Mouse (Mus musculus): ENCODE measurements at regions not wholly inside any gene's neighbourhood (a gene's known extent, or its start where the extent isn't known, plus 50 kb on each side); places are given as distances from the start of the nearest gene placed in this dataset.
"Not testable (repeated sequence)": the region's sequence is repeated elsewhere in the genome, so short reads cannot be mapped to it uniquely, and the experiment has no call there.

DNA sequence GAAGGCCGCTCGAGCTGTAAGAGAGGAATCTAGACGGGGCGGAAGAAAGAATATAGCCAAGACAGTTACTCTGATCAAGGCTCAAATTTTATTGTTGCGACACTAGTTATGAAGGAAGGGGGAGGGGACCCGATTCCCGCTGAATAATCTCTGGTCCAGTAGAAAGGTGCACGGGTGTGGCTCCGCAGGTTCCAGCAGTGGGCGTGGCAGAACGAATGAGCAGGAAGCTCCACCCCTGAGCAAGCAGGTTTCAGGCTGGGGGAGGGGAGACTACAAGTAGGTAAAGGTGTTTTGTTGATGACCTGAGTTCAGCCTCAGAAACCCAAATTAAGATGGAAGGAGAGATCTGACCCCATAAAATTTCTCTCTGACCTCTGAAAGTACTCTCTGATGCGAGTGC, 150.7 kb upstream of the Pkdcc start:
- H3K4me1 ChIP-seq: peaks cover 19% of the 10 kb centered on the region
- H3K4me3 ChIP-seq; H3K27me3 ChIP-seq (ENCODE audit: insufficient read depth, poor library complexity, severe bottlenecking); H3K27ac ChIP-seq; H3K36me3 ChIP-seq; DNase-seq (ENCODE audit: low spot score); H3K9me3 ChIP-seq: not testable (repeated sequence)
- WGBS: 22% methylated on average over 12 of the region's 12 CpGs

DNA sequence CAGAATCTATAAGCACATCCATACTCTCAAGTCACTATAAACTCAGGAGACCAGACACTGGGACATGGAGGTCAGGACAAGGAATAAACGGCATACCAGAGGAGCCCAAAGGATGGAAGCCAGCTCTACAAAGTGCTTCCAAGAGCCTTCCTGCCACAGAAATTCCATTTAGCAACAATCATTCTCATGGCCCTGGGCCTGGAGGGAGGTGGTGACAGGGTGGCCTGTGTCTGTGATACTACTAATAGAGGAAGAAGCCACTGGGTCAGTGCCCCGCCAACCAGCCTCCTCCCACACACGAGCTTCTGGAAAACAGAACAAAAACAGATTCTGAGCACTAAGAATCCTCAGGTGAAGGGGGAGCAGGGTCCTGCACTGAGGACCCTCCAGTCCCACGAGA, 145.8 kb upstream of the Pkdcc start:
- Histone ChIP-seq H3K36me3 (no peaks in the 10 kb centered on the region), H3K27me3 (ENCODE audit: insufficient read depth, poor library complexity, severe bottlenecking) (0 out of 2 replicates have a peak, but pooled peaks cover 4% of the 10 kb centered on the region), H3K9me3 (no peaks in the 10 kb centered on the region), H3K4me3 (0 out of 2 replicates have a peak overlapping the region, but pooled peaks have one; percentile 1), H3K27ac (peak overlapping the region; percentile 19), H3K4me1 (peaks cover 45% of the 10 kb centered on the region)
- DNase-seq (ENCODE audit: low spot score): peak; percentile 83
- WGBS: 32% methylated on average over 4 of the region's 4 CpGs

DNA sequence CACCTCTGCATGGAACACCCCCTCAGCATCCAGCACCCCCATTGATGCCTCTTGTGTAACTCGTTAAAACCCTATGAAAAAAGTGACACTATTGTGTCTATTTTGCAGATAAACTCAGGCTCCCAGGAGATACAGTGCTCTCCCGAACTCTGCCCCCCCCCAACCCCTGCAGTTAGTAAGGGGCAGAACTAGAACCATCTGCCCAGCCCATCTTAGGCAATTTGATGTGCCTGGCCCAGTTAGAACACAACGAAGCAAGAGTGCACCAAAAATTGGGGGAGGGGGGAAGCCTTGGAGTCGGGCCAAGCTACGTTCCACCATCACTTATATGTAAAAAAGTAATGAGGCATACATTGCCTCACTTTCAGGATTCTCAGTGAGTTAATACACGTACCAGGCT, 143.3 kb upstream of the Pkdcc start:
- 55% methylated on average over 6 of the region's 6 CpGs for WGBS
- Histone ChIP-seq H3K4me1 (peaks cover 40% of the 10 kb centered on the region), H3K27ac (no peak overlapping the region; the same call in 1 of the 2 replicates)

DNA sequence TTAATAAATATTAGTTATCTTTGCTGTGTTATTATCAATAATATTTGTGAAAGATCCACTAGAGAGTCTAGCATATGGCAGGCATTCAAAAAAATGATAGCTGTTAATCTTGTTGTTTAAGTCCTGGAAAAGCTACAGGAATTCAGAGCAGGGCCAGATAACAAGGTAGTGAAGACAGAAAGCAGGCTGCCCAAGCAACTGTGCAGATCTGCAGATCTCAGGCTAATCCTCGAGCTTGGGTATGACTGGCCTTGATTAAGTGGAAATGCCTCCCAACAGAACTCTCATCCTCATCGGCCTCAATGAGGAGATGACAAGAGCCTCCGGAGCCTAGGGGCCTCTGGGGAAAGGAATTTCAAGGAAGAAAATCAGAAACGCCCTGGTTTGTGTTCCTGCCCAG, 142.9 kb upstream of the Pkdcc start:
- H3K27ac ChIP-seq: peak overlapping the region; percentile 65; the same call in 1 of the 2 replicates
- no peak for DNase-seq (ENCODE audit: low spot score)
- WGBS: 4% methylated on average over 4 of the region's 4 CpGs
- H3K9me3 ChIP-seq: no peaks in the 10 kb centered on the region
- H3K4me3 ChIP-seq: no peak overlapping the region
- no peaks in the 10 kb centered on the region for H3K36me3 ChIP-seq
- H3K4me1 ChIP-seq: peaks cover 45% of the 10 kb centered on the region
- H3K27me3 ChIP-seq (ENCODE audit: insufficient read depth, poor library complexity, severe bottlenecking): no peaks in the 10 kb centered on the region

More for the DNA sequence above, 143.3 kb upstream of the Pkdcc start:
- no peak for DNase-seq (ENCODE audit: low spot score)
- Histone ChIP-seq H3K9me3 (no peaks in the 10 kb centered on the region), H3K27me3 (ENCODE audit: insufficient read depth, poor library complexity, severe bottlenecking) (no peaks in the 10 kb centered on the region), H3K36me3 (no peaks in the 10 kb centered on the region), H3K4me3 (no peak overlapping the region)

DNA sequence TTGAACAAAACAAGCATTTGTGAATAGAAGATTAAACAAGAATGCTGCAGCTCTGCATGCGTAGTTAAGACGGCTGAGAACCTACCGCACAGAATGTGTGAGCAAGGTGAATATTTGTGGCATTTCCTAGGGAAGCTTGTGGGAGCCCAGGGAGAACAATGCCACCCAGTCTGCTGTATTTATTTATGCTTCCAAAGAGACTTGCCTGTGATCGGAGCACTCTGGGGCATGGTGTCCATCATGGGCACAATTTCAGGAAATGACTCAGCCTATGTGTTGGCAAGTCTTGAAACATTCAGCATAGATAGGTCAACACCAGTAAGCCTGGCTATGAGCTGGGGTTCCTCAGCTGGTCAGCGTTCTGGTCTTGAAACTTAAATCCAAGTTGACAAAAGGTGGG, 140.2 kb upstream of the Pkdcc start:
- H3K27me3 ChIP-seq (ENCODE audit: insufficient read depth, poor library complexity, severe bottlenecking): no peaks in the 10 kb centered on the region
- peaks cover 52% of the 10 kb centered on the region for H3K4me1 ChIP-seq
- H3K4me3 ChIP-seq: no peak overlapping the region
- no peak for DNase-seq (ENCODE audit: low spot score)
- H3K9me3 ChIP-seq: no peaks in the 10 kb centered on the region
- no peaks in the 10 kb centered on the region for H3K36me3 ChIP-seq
- no peak overlapping the region for H3K27ac ChIP-seq
- 54% methylated on average over 5 of the region's 5 CpGs for WGBS

DNA sequence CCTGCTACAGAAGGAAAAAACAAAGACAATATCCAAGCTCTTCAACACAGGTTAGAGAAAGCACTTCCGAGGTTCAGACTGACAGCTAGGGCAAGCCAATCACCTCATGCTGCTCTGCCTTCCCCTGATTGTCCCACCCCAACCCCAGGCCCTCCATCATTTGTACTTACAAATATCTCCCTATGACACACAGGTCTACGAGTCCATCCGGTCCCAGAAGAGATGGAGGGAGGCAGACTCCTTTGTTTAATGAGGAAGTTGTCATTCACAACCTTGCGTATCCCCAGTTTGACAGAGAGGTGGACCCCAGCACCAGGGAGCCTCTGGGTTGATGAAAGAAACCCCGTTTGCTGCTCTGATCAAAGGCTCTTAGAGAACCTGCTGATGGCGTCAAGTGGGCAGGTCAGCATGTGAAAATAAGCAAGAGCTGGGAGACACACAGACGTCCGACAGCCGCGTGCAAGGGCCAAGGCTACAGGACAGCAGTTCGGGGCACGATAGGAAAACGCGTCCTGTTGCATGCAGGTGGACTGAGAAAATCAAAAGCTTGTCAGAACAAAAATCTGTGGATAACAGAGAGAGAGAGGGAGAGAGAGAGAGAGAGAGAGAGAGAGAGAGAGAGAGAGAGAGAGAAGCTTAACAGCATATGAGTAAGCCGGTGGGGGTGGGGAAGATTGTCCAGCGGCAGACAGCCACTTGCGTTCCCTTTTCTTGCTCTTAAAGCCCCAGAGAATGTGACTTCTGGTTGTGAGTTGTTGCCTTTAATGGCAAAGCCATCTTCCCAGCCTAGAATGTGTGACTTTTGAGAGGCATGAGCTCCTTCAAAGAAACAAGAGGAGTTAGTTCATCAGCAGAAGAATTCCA, 137.1 kb upstream of the Pkdcc start:
- no peak for DNase-seq (ENCODE audit: low spot score)
- no peaks in the 10 kb centered on the region for H3K9me3 ChIP-seq
- peaks cover 37% of the 10 kb centered on the region for H3K4me1 ChIP-seq
- no peaks in the 10 kb centered on the region for H3K27me3 ChIP-seq (ENCODE audit: insufficient read depth, poor library complexity, severe bottlenecking)
- H3K36me3 ChIP-seq: 0 out of 2 replicates have a peak, but pooled peaks cover 3% of the 10 kb centered on the region
- peak overlapping the region; percentile 67 for H3K27ac ChIP-seq
- peak overlapping the region; percentile 31 for H3K4me3 ChIP-seq
- WGBS: 17% methylated on average over 17 of the region's 17 CpGs

DNA sequence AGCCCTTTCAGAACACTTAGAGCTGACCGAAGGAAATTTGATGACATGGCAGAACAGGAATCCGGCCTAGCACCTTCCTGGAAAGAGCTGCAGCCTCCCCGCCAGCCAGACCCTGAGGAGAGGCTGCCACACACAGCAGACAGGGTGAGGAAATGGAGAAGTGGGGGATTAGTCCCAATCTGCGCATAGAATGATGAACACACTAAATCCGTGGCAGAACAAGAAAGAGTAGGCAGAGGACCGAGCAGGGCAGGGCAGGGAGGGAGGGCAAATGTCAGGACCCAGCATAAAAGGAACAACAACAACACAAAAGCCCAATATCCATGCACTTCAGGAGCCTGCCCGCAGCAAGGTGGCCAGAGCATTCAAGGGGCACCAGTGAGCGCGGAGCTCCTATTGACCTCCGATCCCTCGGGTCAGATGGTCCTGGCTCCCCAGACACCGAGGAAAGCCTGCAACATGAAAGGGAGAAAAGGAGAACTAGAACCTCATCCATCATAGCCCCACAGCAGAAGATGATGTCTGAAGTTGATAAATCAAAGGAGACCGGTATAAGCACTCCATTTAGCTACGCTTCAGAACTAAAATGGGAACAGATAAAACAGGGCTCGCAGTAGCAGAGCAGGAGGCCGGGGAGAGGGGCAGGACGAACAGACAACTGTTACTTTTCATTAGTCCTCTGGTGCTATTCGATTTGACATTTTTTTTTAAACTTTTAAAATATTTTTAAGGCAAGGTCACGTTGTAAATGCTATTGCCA, 136.3 kb upstream of the Pkdcc start:
- H3K27me3 ChIP-seq (ENCODE audit: insufficient read depth, poor library complexity, severe bottlenecking): no peaks in the 10 kb centered on the region
- H3K4me1 ChIP-seq: peaks cover 41% of the 10 kb centered on the region
- H3K27ac ChIP-seq: peak overlapping the region; percentile 67
- DNase-seq (ENCODE audit: low spot score): no peak
- H3K9me3 ChIP-seq: no peaks in the 10 kb centered on the region
- peak overlapping the region; percentile 31 for H3K4me3 ChIP-seq
- 21% methylated on average over 19 of the region's 19 CpGs for WGBS
- 0 out of 2 replicates have a peak, but pooled peaks cover 3% of the 10 kb centered on the region for H3K36me3 ChIP-seq

DNA sequence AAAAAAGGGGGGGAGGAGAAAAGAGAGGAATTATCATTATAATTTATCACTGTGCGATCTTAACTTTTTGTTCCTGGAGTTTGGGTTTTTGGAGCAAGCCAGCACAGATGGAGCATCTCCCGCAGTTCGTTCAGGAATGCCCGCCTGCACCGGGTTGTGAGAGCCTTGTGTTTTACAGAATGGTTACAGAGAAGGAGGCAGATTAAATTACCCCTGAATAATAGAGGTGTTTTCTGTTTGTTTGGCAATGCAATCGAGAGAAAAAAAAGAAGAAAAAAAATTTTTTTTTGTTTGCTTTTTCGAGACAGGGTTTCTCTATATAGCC, 135.8 kb upstream of the Pkdcc start:
- H3K36me3 ChIP-seq: 0 out of 2 replicates have a peak, but pooled peaks cover 3% of the 10 kb centered on the region
- H3K4me1 ChIP-seq: peaks cover 47% of the 10 kb centered on the region
- H3K27ac ChIP-seq: peak overlapping the region; percentile 67
- no peak for DNase-seq (ENCODE audit: low spot score)
- H3K4me3 ChIP-seq: no peak overlapping the region
- WGBS: 67% methylated on average over 7 of the region's 7 CpGs
- H3K27me3 ChIP-seq (ENCODE audit: insufficient read depth, poor library complexity, severe bottlenecking): no peaks in the 10 kb centered on the region
- no peaks in the 10 kb centered on the region for H3K9me3 ChIP-seq

DNA sequence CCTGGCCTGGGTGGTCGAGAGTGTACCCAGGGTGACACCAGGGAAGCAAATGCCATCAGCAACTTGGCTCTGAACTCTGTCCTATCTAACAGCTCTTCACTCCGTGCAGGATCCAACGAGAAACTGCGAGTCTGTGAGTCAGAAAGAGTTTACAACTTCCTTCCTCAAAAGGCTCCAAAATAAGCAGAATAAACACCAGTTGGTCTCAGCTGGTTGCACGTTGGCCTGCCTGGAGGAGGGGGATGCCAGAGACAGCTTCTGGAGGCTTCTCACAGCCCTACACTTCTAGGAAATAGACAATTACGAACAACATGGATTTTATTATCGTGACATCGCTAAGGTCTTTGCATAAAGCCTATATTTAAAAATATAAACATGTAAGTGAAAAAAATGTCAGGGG, 133.4 kb upstream of the Pkdcc start:
- Histone ChIP-seq H3K9me3 (no peaks in the 10 kb centered on the region), H3K27me3 (ENCODE audit: insufficient read depth, poor library complexity, severe bottlenecking) (no peaks in the 10 kb centered on the region), H3K4me1 (peaks cover 44% of the 10 kb centered on the region), H3K36me3 (0 out of 2 replicates have a peak, but pooled peaks cover 3% of the 10 kb centered on the region), H3K4me3 (no peak overlapping the region), H3K27ac (0 out of 2 replicates have a peak overlapping the region, but pooled peaks have one; percentile 10)
- 57% methylated on average over 8 of the region's 8 CpGs for WGBS
- no peak for DNase-seq (ENCODE audit: low spot score)

DNA sequence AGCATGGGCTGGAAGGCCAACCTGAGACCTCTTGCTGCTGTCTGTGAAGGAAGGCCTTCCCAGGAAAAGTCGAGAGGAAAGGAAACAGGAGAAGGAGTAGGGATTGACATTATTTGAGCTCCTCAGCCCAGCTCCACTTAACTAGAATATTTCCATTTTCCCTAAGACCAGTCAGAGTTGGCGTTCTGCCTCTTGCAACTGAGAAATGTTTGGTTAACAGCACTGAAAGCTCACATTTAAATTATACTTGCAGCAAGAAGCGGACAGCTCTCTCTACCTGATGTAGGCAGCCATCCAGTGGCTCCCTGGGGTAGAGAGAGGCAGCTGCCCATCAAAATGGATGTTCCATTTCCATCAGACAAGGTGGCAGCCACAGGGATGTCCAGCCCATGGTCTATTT, 131.6 kb upstream of the Pkdcc start:
- Histone ChIP-seq H3K27ac (peak overlapping the region; percentile 65), H3K36me3 (0 out of 2 replicates have a peak, but pooled peaks cover 3% of the 10 kb centered on the region), H3K27me3 (ENCODE audit: insufficient read depth, poor library complexity, severe bottlenecking) (no peaks in the 10 kb centered on the region), H3K9me3 (no peaks in the 10 kb centered on the region), H3K4me3 (no peak overlapping the region), H3K4me1 (peaks cover 26% of the 10 kb centered on the region)
- WGBS: 67% methylated on average over 3 of the region's 3 CpGs
- no peak for DNase-seq (ENCODE audit: low spot score)

DNA sequence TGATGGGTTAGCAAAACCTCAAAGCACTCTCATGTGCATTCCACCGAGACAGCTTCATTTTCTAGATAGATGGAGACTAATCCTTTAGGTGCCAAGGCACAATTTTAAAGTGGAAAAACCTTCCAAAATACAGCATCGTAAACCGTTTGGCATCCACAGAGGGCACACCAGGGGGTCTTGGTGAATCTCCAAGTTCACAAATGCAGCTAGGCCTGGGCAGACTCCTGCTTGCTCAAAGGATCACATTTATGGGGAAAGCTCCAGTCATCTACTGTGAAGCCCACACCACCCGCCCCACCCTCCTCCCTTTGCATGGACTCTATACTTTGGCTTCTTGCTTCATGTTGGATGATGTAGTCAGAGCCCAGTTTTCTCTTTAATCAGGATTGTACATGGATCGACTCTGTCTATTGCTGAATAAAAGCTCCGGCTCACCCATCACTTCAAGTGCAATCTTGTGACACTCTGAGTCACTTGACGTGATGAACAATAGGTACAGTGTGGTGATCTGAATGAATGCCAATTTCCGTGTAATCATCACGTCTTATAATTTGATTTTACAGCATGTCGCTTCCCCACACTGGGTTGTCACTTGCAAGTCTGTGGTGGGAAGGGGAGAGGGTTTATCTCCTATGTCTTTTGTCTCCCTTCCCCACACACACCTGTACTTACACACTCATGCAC, 129.2 kb upstream of the Pkdcc start:
- WGBS: 87% methylated on average over 10 of the region's 10 CpGs

DNA sequence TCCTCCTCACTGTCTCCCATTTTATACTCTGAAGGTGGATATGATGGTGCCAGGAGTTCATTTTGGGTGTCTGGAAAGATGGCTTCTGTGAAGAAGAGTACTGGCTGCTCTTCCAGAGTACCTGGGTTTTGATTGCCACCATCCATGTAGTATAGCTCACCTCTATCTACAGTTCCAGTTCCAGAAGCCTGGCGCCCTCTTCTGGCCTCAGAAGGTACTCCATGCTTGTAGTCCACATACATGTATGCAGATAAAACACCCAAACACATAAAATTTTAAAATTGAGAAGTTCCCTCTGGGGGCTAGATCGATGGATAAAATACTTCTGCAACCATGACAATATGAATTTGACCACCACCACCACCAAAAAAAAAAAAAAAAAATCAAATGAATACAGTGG, 128.4 kb upstream of the Pkdcc start:
- no peak overlapping the region for H3K27ac ChIP-seq
- no peak overlapping the region for H3K4me3 ChIP-seq
- DNase-seq (ENCODE audit: low spot score): no peak
- 81% methylated on average over 2 of the region's 2 CpGs for WGBS
- peaks cover 25% of the 10 kb centered on the region for H3K4me1 ChIP-seq
- no peaks in the 10 kb centered on the region for H3K36me3 ChIP-seq
- no peaks in the 10 kb centered on the region for H3K9me3 ChIP-seq
- no peaks in the 10 kb centered on the region for H3K27me3 ChIP-seq (ENCODE audit: insufficient read depth, poor library complexity, severe bottlenecking)

More for the DNA sequence above, 129.2 kb upstream of the Pkdcc start:
- H3K27ac ChIP-seq: no peak overlapping the region
- peaks cover 25% of the 10 kb centered on the region for H3K4me1 ChIP-seq
- H3K36me3 ChIP-seq: no peaks in the 10 kb centered on the region
- no peak for DNase-seq (ENCODE audit: low spot score)
- no peaks in the 10 kb centered on the region for H3K27me3 ChIP-seq (ENCODE audit: insufficient read depth, poor library complexity, severe bottlenecking)
- H3K9me3 ChIP-seq: no peaks in the 10 kb centered on the region
- H3K4me3 ChIP-seq: no peak overlapping the region

DNA sequence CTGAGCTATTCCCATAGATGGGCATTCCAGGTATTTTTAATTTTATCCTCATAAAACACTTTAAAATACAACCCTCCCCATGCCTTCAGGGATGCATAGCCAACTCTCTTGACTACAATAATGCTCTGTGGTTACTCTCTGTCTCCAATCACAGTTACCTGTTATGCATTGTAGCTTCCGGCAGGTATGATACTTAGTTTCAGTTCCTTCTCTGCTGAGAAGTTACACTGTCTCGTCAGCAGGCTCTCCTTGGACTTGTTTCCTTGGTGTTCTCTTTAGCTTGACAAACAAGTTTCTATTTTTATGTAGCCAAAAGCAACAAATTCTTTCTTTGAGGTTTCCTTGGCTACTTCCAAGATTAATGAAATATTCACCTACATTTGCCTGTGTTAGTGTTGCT, 126.6 kb upstream of the Pkdcc start:
- no peak overlapping the region for H3K4me3 ChIP-seq
- no peaks in the 10 kb centered on the region for H3K27me3 ChIP-seq (ENCODE audit: insufficient read depth, poor library complexity, severe bottlenecking)
- peaks cover 26% of the 10 kb centered on the region for H3K4me1 ChIP-seq
- H3K27ac ChIP-seq: no peak overlapping the region
- no peaks in the 10 kb centered on the region for H3K9me3 ChIP-seq
- no peaks in the 10 kb centered on the region for H3K36me3 ChIP-seq
- WGBS: 91% methylated on average over 2 of the region's 2 CpGs
- no peak for DNase-seq (ENCODE audit: low spot score)
